9 mouse cellular contexts compared by ENCODE assay signal in genomic region chr3:37976566-37976965, GRCm38 (mm10).
DNase-seq lines count a peak whose midpoint lies in the region; ATAC-seq and TF ChIP-seq lines count a peak whose summit lies in the region.
"Had no signal": no experiment of that assay in that cellular context is flagged by ENCODE, and none has a peak within 500 bp of the region (broad histone marks: within the 10 kb centered on the region; RNA-seq: fewer than 3 reads in every experiment).

No protein-coding gene starts in this region.

- TF ChIP-seq POLR2A in cerebellum, adult 2 months (IDR thresholded peaks at IDR 0.05; ENCODE audit: borderline replicate concordance, insufficient read depth, low read length) = no peak

- H3K9ac ChIP-seq in hindbrain, embryonic 14.5 days = peak overlapping the region; percentile 17; the same call in 1 of the 2 replicates
- H3K9ac ChIP-seq in midbrain, embryonic 16.5 days (ENCODE audit: low read depth, low read length) = no peak overlapping the region

- TF ChIP-seq CTCF in cerebellum, adult 2 months (IDR thresholded peaks at IDR 0.05; ENCODE audit: borderline replicate concordance, insufficient read depth, low read depth, low read length) = no peak

- H3K4me3 ChIP-seq in cerebellum, adult 2 months (replicated peaks; ENCODE audit: insufficient read depth, low read depth, low read length) = peak overlapping the region; percentile 11
- no peak overlapping the region for H3K4me3 ChIP-seq in hindbrain, embryonic 14.5 days (replicated peaks; ENCODE audit: low read length)
- peak overlapping the region; percentile 4; the same call in 1 of the 2 replicates for H3K4me3 ChIP-seq in midbrain, embryonic 16.5 days (ENCODE audit: low read depth, low read length)

- peaks cover 4% of the 10 kb centered on the region; the same call in 1 of the 2 replicates for H3K4me1 ChIP-seq in cerebellum, adult 2 months (ENCODE audit: control insufficient read depth, insufficient read depth, low read length)
- no peaks in the 10 kb centered on the region for H3K4me1 ChIP-seq in hindbrain, embryonic 14.5 days (replicated peaks; ENCODE audit: control insufficient read depth, insufficient read depth, low read length)
- 0 out of 2 replicates have a peak, but pooled peaks cover 2% of the 10 kb centered on the region for H3K4me1 ChIP-seq in midbrain, embryonic 16.5 days (ENCODE audit: control insufficient read depth, insufficient read depth, low read length)

- no peak overlapping the region for H3K27ac ChIP-seq in cerebellum, adult 2 months (ENCODE audit: insufficient read depth, low read length)
- H3K27ac ChIP-seq in hindbrain, embryonic 14.5 days = no peak overlapping the region
- no peak overlapping the region for H3K27ac ChIP-seq in midbrain, embryonic 16.5 days (ENCODE audit: low read length)

- no peak for ATAC-seq in hindbrain, embryonic 14.5 days (ENCODE audit: low FRiP score)
- no peak for ATAC-seq in midbrain, embryonic 16.5 days
- ATAC-seq in inflammation-experienced regulatory T-cells, adult 6 months = no peak

- H3K36me3 ChIP-seq in hindbrain, embryonic 14.5 days (replicated peaks; ENCODE audit: control insufficient read depth, insufficient read depth) = no peaks in the 10 kb centered on the region
- H3K36me3 ChIP-seq in midbrain, embryonic 16.5 days (ENCODE audit: control insufficient read depth, insufficient read depth, low read length) = no peaks in the 10 kb centered on the region
- H3K36me3 ChIP-seq: G1E had no signal

- intact Hi-C loops in left cerebral cortex, postnatal 36 days (cut with DNase I) = no loop called here

- WGBS in cerebellum, adult 2 months = 8% methylated on average over 13 of the region's 13 CpGs
- 37% methylated on average over 13 of the region's 13 CpGs for WGBS in hindbrain, embryonic 14.5 days
- WGBS in midbrain, embryonic 16.5 days = 36% methylated on average over 13 of the region's 13 CpGs

- DNase-seq in Muller cell, postnatal 12 days (ENCODE audit: inconsistent ontology term) = peak; percentile 43
- DNase-seq in cerebellum, adult 2 months = peak; percentile 24 to 36
- peak; percentile 82 to 86 for DNase-seq in gastrocnemius, adult 8-10 months (ENCODE audit: low spot score in 2 of 2)
- no peak for DNase-seq in hindbrain, embryonic 14.5 days (ENCODE audit: low spot score)
- peak; percentile 29 to 32 for DNase-seq in left cerebral cortex, postnatal 36 days (ENCODE audit: low spot score in 2 of 2)
- DNase-seq in urinary bladder, postnatal 36 days (ENCODE audit: low spot score in 2 of 2) = peak; percentile 43 to 73

- H3K27me3 ChIP-seq in cerebellum, adult 2 months (ENCODE audit: control insufficient read depth, insufficient read depth, low read length) = no peaks in the 10 kb centered on the region
- H3K27me3 ChIP-seq in hindbrain, embryonic 14.5 days (ENCODE audit: control insufficient read depth, insufficient read depth, low read length) = no peaks in the 10 kb centered on the region
- H3K27me3 ChIP-seq in midbrain, embryonic 16.5 days (ENCODE audit: control insufficient read depth, insufficient read depth, low read depth, low read length) = no peaks in the 10 kb centered on the region; the same call in 1 of the 2 replicates

- peak overlapping the region; percentile 40 for H3K4me2 ChIP-seq in hindbrain, embryonic 14.5 days (replicated peaks)
- H3K4me2 ChIP-seq in midbrain, embryonic 16.5 days (ENCODE audit: low read length) = peak overlapping the region; percentile 22

- H3K9me3 ChIP-seq in hindbrain, embryonic 14.5 days (ENCODE audit: control insufficient read depth, low read length) = no peaks in the 10 kb centered on the region
- H3K9me3 ChIP-seq in midbrain, embryonic 16.5 days (replicated peaks; ENCODE audit: control insufficient read depth, low read length, poor library complexity, severe bottlenecking) = no peaks in the 10 kb centered on the region
- H3K9me3 ChIP-seq: G1E had no signal
